Comparison of ENCODE assay signal across 8 mouse cellular contexts in the genomic region with DNA sequence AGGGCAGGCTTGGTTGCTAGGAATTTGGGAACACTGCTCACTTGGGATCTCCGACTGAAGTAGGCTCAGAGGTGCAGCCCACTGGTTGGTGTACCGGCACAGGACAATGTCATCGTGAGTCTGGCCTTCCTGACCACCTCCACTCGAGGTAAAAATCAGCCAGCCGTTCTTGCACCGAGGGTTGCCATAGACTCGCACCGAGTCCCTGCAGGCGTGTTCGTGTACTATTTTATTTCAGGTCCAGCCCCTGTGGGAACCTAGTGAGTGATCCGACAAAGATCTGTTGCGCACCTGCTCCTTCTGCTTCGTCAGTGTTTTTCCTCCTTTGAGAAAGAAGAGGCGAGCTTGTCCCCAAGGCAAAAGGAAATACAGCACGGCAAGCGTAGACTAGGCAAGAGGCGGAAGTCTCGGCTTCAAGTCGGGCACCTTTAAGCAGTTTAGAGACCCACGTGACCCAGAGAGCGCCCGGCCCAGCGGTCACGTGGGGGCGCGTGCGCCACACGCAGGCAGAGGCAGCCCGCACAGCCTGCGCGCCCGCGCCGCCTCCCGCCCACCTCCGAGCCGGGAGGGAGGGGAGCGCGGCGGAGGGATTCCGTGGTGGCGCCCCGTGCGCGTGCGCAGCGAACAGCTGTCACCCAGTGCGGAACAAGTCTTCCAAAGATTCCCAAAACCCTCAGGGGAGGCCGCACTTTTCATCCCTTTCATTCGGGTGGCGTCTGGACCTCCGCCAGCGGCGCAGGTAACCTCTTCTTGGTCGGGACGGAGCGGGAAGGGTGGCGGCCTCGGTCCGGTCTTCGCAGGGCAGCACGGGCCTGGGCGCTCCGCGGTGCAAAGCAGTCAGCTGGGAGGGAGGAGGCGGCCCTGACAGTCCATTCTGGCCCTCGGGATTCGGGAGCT. TPM values are rescaled to one million over a fixed set of nuclear protein-coding genes. Genes with fewer than 3 reads are reported as not detected.
A peak's percentile ranks its signal among the peaks of the same experiment; 100 is the strongest.
DNase-seq lines count a peak whose midpoint lies in the region; ATAC-seq lines count a peak whose summit lies in the region.

No protein-coding gene starts in this region.

- no peaks in the 10 kb centered on the region for H3K9me3 ChIP-seq in forebrain, embryonic 14.5 days (replicated peaks; ENCODE audit: control insufficient read depth, low read length)
- no peaks in the 10 kb centered on the region for H3K9me3 ChIP-seq in neural tube, embryonic 15.5 days (replicated peaks)

- H3K27me3 ChIP-seq in forebrain, embryonic 14.5 days (replicated peaks; ENCODE audit: control insufficient read depth, insufficient read depth, low read length): no peaks in the 10 kb centered on the region
- no peaks in the 10 kb centered on the region for H3K27me3 ChIP-seq in neural tube, embryonic 15.5 days (replicated peaks)

- H3K4me1 ChIP-seq in forebrain, embryonic 14.5 days (ENCODE audit: control insufficient read depth, insufficient read depth, low read length): peaks cover 4% of the 10 kb centered on the region
- H3K4me1 ChIP-seq in neural tube, embryonic 15.5 days: peaks cover 21% of the 10 kb centered on the region

- H3K36me3 ChIP-seq in forebrain, embryonic 14.5 days (ENCODE audit: control insufficient read depth, insufficient read depth, low read length): no peaks in the 10 kb centered on the region
- H3K36me3 ChIP-seq in neural tube, embryonic 15.5 days: no peaks in the 10 kb centered on the region

- intact Hi-C loops in heart, postnatal 14 days (cut with DNase I): loop anchor here (10.0 kb wide), 1 partner anchor 143 kb away; no protein-coding TSS in a partner anchor

- peak; percentile 98 for ATAC-seq in forebrain, embryonic 14.5 days
- ATAC-seq in neural tube, embryonic 15.5 days (ENCODE audit: low FRiP score): peak; percentile 98

- H3K9ac ChIP-seq in forebrain, embryonic 14.5 days (ENCODE audit: low read length): peak overlapping the region; percentile 88
- H3K9ac ChIP-seq in neural tube, embryonic 15.5 days (replicated peaks): peak overlapping the region; percentile 88

- WGBS in forebrain, embryonic 14.5 days: under 1% methylated on average over 63 of the region's 68 CpGs
- under 1% methylated on average over 61 of the region's 68 CpGs for WGBS in neural tube, embryonic 15.5 days

- peak overlapping the region; percentile 88 for H3K27ac ChIP-seq in forebrain, embryonic 14.5 days (ENCODE audit: low read depth, low read length)
- H3K27ac ChIP-seq in neural tube, embryonic 15.5 days (replicated peaks): peak overlapping the region; percentile 89

- H3K4me2 ChIP-seq in forebrain, embryonic 14.5 days (ENCODE audit: low read length): peak overlapping the region; percentile 67
- H3K4me2 ChIP-seq in neural tube, embryonic 15.5 days: peak overlapping the region; percentile 76

- DNase-seq in ES-CJ7 (ENCODE audit: low read depth, low spot score): peak; percentile 95
- DNase-seq in cerebellum, adult 11 months: peak; percentile 96
- DNase-seq in forebrain, embryonic 14.5 days (ENCODE audit: low spot score): peak; percentile 98
- peak; percentile 97 to 99 for DNase-seq in heart, postnatal 14 days
- peak; percentile 98 for DNase-seq in layer of hippocampus, adult 11-12 months (ENCODE audit: low spot score)
- DNase-seq in lung, adult 18-20 months: peak; percentile 96 to 97
- DNase-seq in testis, postnatal 14 days (ENCODE audit: low spot score): peak; percentile 95

- H3K4me3 ChIP-seq in forebrain, embryonic 14.5 days (ENCODE audit: low read depth, low read length): peak overlapping the region; percentile 85
- peak overlapping the region; percentile 75 for H3K4me3 ChIP-seq in neural tube, embryonic 15.5 days (replicated peaks)

RNA-seq across cellular contexts. Expression of a gene that starts 9.3 kb away (rescaled TPM):
- polyA plus RNA-seq in forebrain, embryonic 14.5 days (2014; fragmentation: Nextera tagmentation; extraction: Ambion mirVana): 14.7 and 19.9 TPM in 2 replicates
- 10 to 100 TPM; 13.9 to 14.2 TPM for total RNA-seq in heart, postnatal 14 days (2021)
- polyA plus RNA-seq in neural tube, embryonic 15.5 days (2015; fragmentation: Nextera tagmentation; extraction: Ambion mirVana): 15.8 and 15.9 TPM in 2 replicates

Comparison
In these comparisons a context has a peak if more than half of its experiments do, and no peak if none do; other contexts are left out.
1. Peak in every context shown above with its lines: DNase-seq, ATAC-seq, H3K4me3 ChIP-seq and H3K27ac ChIP-seq.